Mouse (Mus musculus) erythroblast, embryonic 14.5 days (primary cell): ENCODE measurements around the gene Lrrc8c.

ENCODE experiments used
- GATA1 ChIP-seq: IDR thresholded peaks from 2 replicates; pipeline ENCODE4 v1.6.1; 2012; ENCODE audit warnings: low read length, inconsistent platforms, mixed read lengths
- TAL1 ChIP-seq: IDR thresholded peaks from 3 replicates; pipeline ENCODE4 v1.6.1; 2012; ENCODE audit warnings: low read length, inconsistent platforms, mixed read lengths

DNA sequence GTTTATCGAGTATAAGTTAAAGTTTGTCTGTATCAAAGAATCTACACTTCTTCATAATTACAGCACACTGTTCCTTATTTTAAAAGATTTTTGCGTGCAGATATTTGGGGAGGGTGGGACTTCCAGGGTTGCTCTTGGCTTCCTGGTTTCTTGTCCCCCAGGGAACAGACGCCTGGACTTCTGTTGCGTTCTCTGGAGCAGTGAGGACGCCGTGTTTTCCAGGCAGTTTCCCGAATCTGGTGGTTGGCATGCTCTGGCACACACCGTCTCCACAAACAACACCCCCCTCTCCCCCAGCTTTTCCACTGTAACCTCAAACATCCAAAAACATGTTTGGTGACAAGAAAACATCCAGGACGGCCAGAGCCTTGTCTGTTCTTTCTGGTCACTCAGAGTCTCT is 7.6 kb downstream of the Lrrc8c start:
- TF ChIP-seq GATA1 (no peak), TAL1 (no peak)
